Mouse (Mus musculus) mesoderm, embryonic 11.5 days (tissue): Measurements from ENCODE around the gene Gsx1.

Experiments used
- DNase-seq: peaks from one replicate; pipeline ENCODE4 v3.0.0-alpha.2; 2012; ENCODE audit warnings: low read depth, low spot score

Gsx1 gene

DNA sequence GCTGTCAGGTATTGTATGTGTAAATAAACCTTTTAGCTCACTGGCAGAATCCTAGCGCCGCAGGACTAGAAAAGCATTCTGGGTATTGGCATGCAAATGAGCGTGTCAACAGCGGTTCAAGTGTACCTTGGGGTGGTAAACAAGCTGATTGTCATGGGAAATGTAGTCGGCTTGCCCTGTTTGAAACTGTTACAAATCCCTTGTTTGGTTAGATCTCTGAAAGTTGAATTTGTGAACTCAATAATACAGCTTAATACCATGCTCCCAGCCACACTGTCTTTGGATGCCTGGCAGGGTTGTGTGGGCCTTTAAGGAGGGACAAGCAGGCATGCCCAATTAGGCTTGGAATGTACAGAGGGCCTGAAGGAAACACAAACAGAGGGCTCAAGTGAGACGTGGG is 16.4 kb downstream of the Gsx1 start:
- DNase-seq = no peak

DNA sequence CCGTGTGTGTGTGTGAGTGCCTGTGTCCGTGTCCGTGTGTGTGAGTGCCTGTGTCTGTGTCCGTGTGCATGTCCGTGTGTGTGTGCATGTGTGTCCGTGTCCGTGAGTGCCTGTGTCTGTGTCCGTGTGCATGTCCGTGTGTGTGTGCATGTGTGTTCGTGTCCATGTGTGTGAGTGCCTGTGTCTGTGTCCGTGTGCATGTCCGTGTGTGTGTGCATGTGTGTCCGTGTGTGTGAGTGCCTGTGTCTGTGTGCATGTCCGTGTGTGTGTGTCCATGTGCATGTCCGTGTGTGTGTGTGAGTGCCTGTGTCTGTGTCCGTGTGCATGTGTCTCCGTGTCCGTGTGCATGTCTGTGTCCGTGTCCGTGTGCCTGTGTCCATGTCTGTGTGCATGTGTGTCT is 19.4 kb downstream of the Gsx1 start:
- DNase-seq = no peak

DNA sequence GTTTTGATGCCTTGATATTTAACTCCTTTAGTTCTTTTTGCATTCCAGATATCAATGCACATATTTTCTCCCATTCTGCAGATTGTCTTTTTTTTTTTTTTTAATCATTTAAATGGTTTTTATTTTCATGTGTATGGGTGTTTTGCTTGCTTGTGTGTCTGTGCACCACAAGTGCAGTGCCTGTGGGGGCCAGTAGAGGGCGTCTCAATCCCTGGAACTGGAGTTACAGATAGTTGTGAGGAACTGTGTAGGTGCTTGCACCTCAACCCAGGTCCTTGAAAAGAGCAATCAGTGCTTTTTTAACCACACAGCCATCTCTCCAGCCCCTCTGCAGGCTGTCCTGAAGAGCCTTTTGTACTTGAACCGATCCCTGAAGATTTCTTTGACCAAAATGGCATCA is 20.0 kb downstream of the Gsx1 start:
- DNase-seq = no peak

GRCm38 (mm10) chr5:147227354-147228112 is 39.0 kb downstream of the Gsx1 start:
- peak; percentile 84 for DNase-seq

DNA sequence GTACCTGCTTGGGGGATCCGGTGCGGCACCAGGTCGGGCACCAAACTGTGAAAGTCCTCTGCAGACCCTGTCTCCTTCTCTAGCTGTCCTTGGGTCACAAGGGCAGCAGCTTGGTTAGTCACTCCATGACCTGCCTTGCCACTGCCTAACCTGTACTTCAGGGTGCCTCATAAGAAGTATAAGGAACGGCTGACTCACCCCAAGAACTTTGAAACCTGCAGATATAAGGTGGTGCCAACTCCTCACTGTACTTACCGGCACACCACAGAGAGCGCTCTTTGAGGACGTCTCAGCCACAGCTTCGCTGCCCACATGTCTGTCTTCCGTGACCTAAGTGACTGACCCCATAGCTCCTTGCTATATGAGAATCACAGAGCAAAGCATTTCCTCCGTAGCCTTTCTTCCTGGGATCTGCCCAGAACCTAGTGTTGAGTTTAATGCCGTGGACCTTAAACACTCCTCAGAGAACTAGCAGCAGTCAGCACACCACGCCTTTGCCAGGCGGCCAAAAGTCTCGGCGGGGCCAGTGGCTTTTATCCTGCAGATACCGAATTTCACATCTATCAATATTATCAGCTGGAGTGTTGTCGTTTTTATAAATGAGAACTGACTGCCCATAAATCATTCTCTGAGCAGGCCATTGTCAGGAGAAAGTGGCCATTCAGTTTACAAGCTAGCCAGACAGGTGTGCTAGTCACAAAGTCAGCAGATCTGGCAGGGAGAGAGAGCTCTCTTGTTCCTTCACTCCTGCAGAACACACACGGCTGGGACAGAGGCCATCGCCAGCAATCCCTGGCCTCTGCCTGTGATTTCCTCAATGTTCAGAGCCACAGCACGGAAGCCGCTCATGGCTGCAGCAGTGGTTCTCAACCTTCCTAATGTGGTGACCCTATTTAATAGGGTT is 47.2 kb downstream of the Gsx1 start:
- DNase-seq = no peak
